Comparison of ENCODE assay signal across 8 mouse cellular contexts in genomic region chr6:128839921-128840320, GRCm38 (mm10). TPM values are rescaled to one million over a fixed set of nuclear protein-coding genes. Genes with fewer than 3 reads are reported as not detected.
DNase-seq lines count a peak whose midpoint lies in the region; ATAC-seq and TF ChIP-seq lines count a peak whose summit lies in the region.

No protein-coding gene starts in this region.

- DNase-seq in kidney, adult 9 months, result no peak
- peak; percentile 48 for DNase-seq in cerebellum, adult 9-10 months
- DNase-seq in neural tube, embryonic 10.5 days (ENCODE audit: extremely low spot score, low spot score), result peak; percentile 23
- no peak for DNase-seq in right cerebral cortex, postnatal 4 days
- no peak for DNase-seq in thymus, adult 2 months
- no peak for DNase-seq in left cerebral cortex, postnatal 14 days (ENCODE audit: low spot score in 2 of 2)

- WGBS in kidney, embryonic 14.5 days, result 68% methylated on average over 7 of the region's 7 CpGs
- WGBS in intestine, embryonic 16.5 days, result 59% methylated on average over 7 of the region's 7 CpGs
- 38% methylated on average over 7 of the region's 7 CpGs for WGBS in thymus, adult 2 months

- peak overlapping the region; percentile 86 for H3K4me3 ChIP-seq in kidney, embryonic 14.5 days (ENCODE audit: low read length)
- H3K4me3 ChIP-seq in intestine, embryonic 16.5 days (ENCODE audit: low read length), result peak overlapping the region; percentile 73
- no peak overlapping the region for H3K4me3 ChIP-seq in thymus, adult 2 months (ENCODE audit: control insufficient read depth, insufficient read depth, low read length)

- no peak for TF ChIP-seq CTCF in thymus, adult 2 months (IDR thresholded peaks at IDR 0.05; ENCODE audit: borderline replicate concordance, control insufficient read depth, extremely low read depth, insufficient read depth, low read length, poor library complexity)

- H3K27me3 ChIP-seq in kidney, embryonic 14.5 days (ENCODE audit: control insufficient read depth, insufficient read depth, low read length), result no peaks in the 10 kb centered on the region
- no peaks in the 10 kb centered on the region for H3K27me3 ChIP-seq in intestine, embryonic 16.5 days (replicated peaks; ENCODE audit: control insufficient read depth, insufficient read depth, low read length)
- H3K27me3 ChIP-seq in thymus, adult 2 months (ENCODE audit: control insufficient read depth, insufficient read depth, low read length), result no peaks in the 10 kb centered on the region

- no peaks in the 10 kb centered on the region for H3K36me3 ChIP-seq in kidney, embryonic 14.5 days (ENCODE audit: control insufficient read depth, insufficient read depth, low read length)
- no peaks in the 10 kb centered on the region for H3K36me3 ChIP-seq in intestine, embryonic 16.5 days (ENCODE audit: control insufficient read depth, insufficient read depth, low read length)
- H3K36me3 ChIP-seq in thymus, adult 2 months (ENCODE audit: control insufficient read depth, insufficient read depth, low read length), result no peaks in the 10 kb centered on the region

- no peak overlapping the region for H3K9ac ChIP-seq in kidney, embryonic 14.5 days (ENCODE audit: low read depth, low read length)
- H3K9ac ChIP-seq in intestine, embryonic 16.5 days (ENCODE audit: low read depth, low read length), result 0 out of 2 replicates have a peak overlapping the region, but pooled peaks have one; percentile 68

- no peak for ATAC-seq in kidney, embryonic 14.5 days (ENCODE audit: low FRiP score, low TSS enrichment)
- no peak for ATAC-seq in intestine, embryonic 16.5 days

- TF ChIP-seq POLR2A in thymus, adult 2 months (IDR thresholded peaks at IDR 0.05; ENCODE audit: control insufficient read depth, extremely low read depth, insufficient read depth, low read length, poor library complexity), result no peak

- intact Hi-C loops in left cerebral cortex, postnatal 14 days (cut with DNase I), result loop anchor here (2.0 kb wide), 1 partner anchor 37 kb away; no protein-coding TSS in a partner anchor

- no peaks in the 10 kb centered on the region for H3K9me3 ChIP-seq in kidney, embryonic 14.5 days (ENCODE audit: control insufficient read depth, low read length)
- no peaks in the 10 kb centered on the region for H3K9me3 ChIP-seq in intestine, embryonic 16.5 days (ENCODE audit: control insufficient read depth, low read length)

- no peak overlapping the region for H3K27ac ChIP-seq in kidney, embryonic 14.5 days (ENCODE audit: low read depth, low read length)
- H3K27ac ChIP-seq in intestine, embryonic 16.5 days (ENCODE audit: low read length), result peak overlapping the region; percentile 91; the same call in 1 of the 2 replicates
- H3K27ac ChIP-seq in thymus, adult 2 months (ENCODE audit: control insufficient read depth, insufficient read depth, low read length), result no peak overlapping the region

- peak overlapping the region; percentile 66 for H3K4me2 ChIP-seq in kidney, embryonic 14.5 days (replicated peaks; ENCODE audit: low read depth, low read length)
- H3K4me2 ChIP-seq in intestine, embryonic 16.5 days (ENCODE audit: low read depth, low read length), result peak overlapping the region; percentile 77

- 0 out of 2 replicates have a peak, but pooled peaks cover 9% of the 10 kb centered on the region for H3K4me1 ChIP-seq in kidney, embryonic 14.5 days (ENCODE audit: control insufficient read depth, insufficient read depth, low read length)
- peaks cover 17% of the 10 kb centered on the region for H3K4me1 ChIP-seq in intestine, embryonic 16.5 days (ENCODE audit: control insufficient read depth, insufficient read depth, low read length)
- H3K4me1 ChIP-seq in thymus, adult 2 months (replicated peaks; ENCODE audit: control insufficient read depth, insufficient read depth, low read length), result peaks cover 21% of the 10 kb centered on the region

RNA-seq across cellular contexts. Expression of gene Klrb1b, which starts 13.8 kb away (rescaled TPM):
- not detected in 2 replicates for polyA plus RNA-seq in kidney, embryonic 14.5 days (2014; fragmentation: Nextera tagmentation; extraction: Ambion mirVana)
- polyA plus RNA-seq in intestine, embryonic 16.5 days (2015; fragmentation: Nextera tagmentation; extraction: Ambion mirVana), result 1.1 and 1.4 TPM in 2 replicates
- 0.54 and 0.85 TPM in 2 replicates for polyA plus RNA-seq in thymus, adult 2 months (2012; rRNA removed)
- total RNA-seq in left cerebral cortex, postnatal 14 days (2021), result not detected

RNA-seq across cellular contexts. Expression of gene Gm44511, which starts 13.8 kb away (rescaled TPM):
- polyA plus RNA-seq in kidney, embryonic 14.5 days (2014; fragmentation: Nextera tagmentation; extraction: Ambion mirVana), result not detected in 2 replicates
- 0.38 TPM in 1 of 2 replicates, not detected in the other for polyA plus RNA-seq in intestine, embryonic 16.5 days (2015; fragmentation: Nextera tagmentation; extraction: Ambion mirVana)
- polyA plus RNA-seq in thymus, adult 2 months (2012; rRNA removed), result 0.59 TPM in 1 of 2 replicates, not detected in the other
- not detected for total RNA-seq in left cerebral cortex, postnatal 14 days (2021)

RNA-seq across cellular contexts. Expression of gene Clec2i, which starts 47.5 kb away (rescaled TPM):
- polyA plus RNA-seq in kidney, embryonic 14.5 days (2014; fragmentation: Nextera tagmentation; extraction: Ambion mirVana), result 0.23 TPM in 1 of 2 replicates, not detected in the other
- 0.22 and 0.40 TPM in 2 replicates for polyA plus RNA-seq in intestine, embryonic 16.5 days (2015; fragmentation: Nextera tagmentation; extraction: Ambion mirVana)
- polyA plus RNA-seq in thymus, adult 2 months (2012; rRNA removed), result 9.6 and 12.1 TPM in 2 replicates
- total RNA-seq in left cerebral cortex, postnatal 14 days (2021), result under 1 TPM in 1 of 2 experiments, not detected in 1; 0.15 TPM

RNA-seq across cellular contexts. Expression of gene Klrb1c, which starts 50.9 kb away (rescaled TPM):
- 0.61 TPM in 1 of 2 replicates, not detected in the other for polyA plus RNA-seq in kidney, embryonic 14.5 days (2014; fragmentation: Nextera tagmentation; extraction: Ambion mirVana)
- 0.13 and 0.38 TPM in 2 replicates for polyA plus RNA-seq in intestine, embryonic 16.5 days (2015; fragmentation: Nextera tagmentation; extraction: Ambion mirVana)
- 0.96 and 2.6 TPM in 2 replicates for polyA plus RNA-seq in thymus, adult 2 months (2012; rRNA removed)
- not detected for total RNA-seq in left cerebral cortex, postnatal 14 days (2021)

RNA-seq across cellular contexts. Expression of gene BC035044, which starts 51.0 kb away (rescaled TPM):
- 0.64 and 0.76 TPM in 2 replicates for polyA plus RNA-seq in kidney, embryonic 14.5 days (2014; fragmentation: Nextera tagmentation; extraction: Ambion mirVana)
- 1.6 and 1.9 TPM in 2 replicates for polyA plus RNA-seq in intestine, embryonic 16.5 days (2015; fragmentation: Nextera tagmentation; extraction: Ambion mirVana)
- 17.8 and 18.6 TPM in 2 replicates for polyA plus RNA-seq in thymus, adult 2 months (2012; rRNA removed)
- total RNA-seq in left cerebral cortex, postnatal 14 days (2021), result 1 to 10 TPM in 1 of 2 experiments, under 1 TPM in 1; 0.97 to 1.3 TPM

Comparison
In these comparisons a context has a peak if more than half of its experiments do, and no peak if none do; other contexts are left out.
1. DNase-seq: peak in cerebellum, adult 9-10 months (single experiment) and neural tube, embryonic 10.5 days (single experiment); none in kidney, adult 9 months (single experiment), right cerebral cortex, postnatal 4 days (single experiment), thymus, adult 2 months (single experiment) and left cerebral cortex, postnatal 14 days (0 of 2).